Mouse (Mus musculus) stomach, postnatal 0 days (tissue): ENCODE measurements around the gene Ogdh. TPM values are rescaled to one million over a fixed set of nuclear protein-coding genes. Genes with fewer than 3 reads are reported as not detected.
A peak's percentile ranks its signal among the peaks of the same experiment; 100 is the strongest.

Source experiments
- ATAC-seq: fragments of 200-750 bp; cut with Nextera tagmentation; 2 replicates; pipeline ENCODE4 v1.8.0; 2017; ENCODE audit not compliant: low FRiP score, low TSS enrichment
- DNase-seq: peaks from one replicate; pipeline ENCODE4 v3.0.0-alpha.2; 2016; ENCODE audit warnings: low spot score
- H3K27ac ChIP-seq: fragments of 300-500 bp; sonication (generic); replicated peaks from 2 replicates; pipeline ENCODE4 v1.5.1; 2014; ENCODE audit warnings: mild to moderate bottlenecking, control low read depth
- H3K27me3 ChIP-seq: fragments of 300-500 bp; sonication (generic); 2 replicates; pipeline ENCODE4 v1.6.1; 2014; ENCODE audit warnings: low read length; ENCODE audit not compliant: control insufficient read depth, insufficient read depth
- H3K36me3 ChIP-seq: fragments of 300-500 bp; sonication (generic); 2 replicates; pipeline ENCODE4 v1.6.1; 2014; ENCODE audit warnings: low read length, mixed read lengths; ENCODE audit not compliant: control insufficient read depth, insufficient read depth
- H3K4me1 ChIP-seq: fragments of 300-500 bp; sonication (generic); replicated peaks from 2 replicates; pipeline ENCODE4 v1.6.1; 2014; ENCODE audit warnings: antibody characterized with exemption; ENCODE audit not compliant: control insufficient read depth, insufficient read depth
- H3K4me2 ChIP-seq: fragments of 300-500 bp; sonication (generic); replicated peaks from 2 replicates; pipeline ENCODE4 v1.6.1; 2014; ENCODE audit warnings: low read depth, mild to moderate bottlenecking, control low read depth, moderate library complexity
- H3K4me3 ChIP-seq: fragments of 300-500 bp; sonication (generic); 2 replicates; pipeline ENCODE4 v1.5.1; 2014; ENCODE audit warnings: low read depth, low read length, control low read depth
- H3K9ac ChIP-seq: fragments of 300-500 bp; sonication (generic); 2 replicates; pipeline ENCODE4 v1.6.1; 2014; ENCODE audit warnings: mild to moderate bottlenecking, low read length, control low read depth, mixed read lengths
- H3K9me3 ChIP-seq: fragments of 300-500 bp; sonication (generic); 2 replicates; pipeline ENCODE4 v1.6.1; 2016; ENCODE audit warnings: low read length; ENCODE audit not compliant: control insufficient read depth
- CTCF ChIP-seq: IDR thresholded peaks from 2 replicates; pipeline ENCODE4 v1.5.1; 2016; ENCODE audit warnings: antibody characterized with exemption, low read depth, mild to moderate bottlenecking, moderate library complexity
- EP300 ChIP-seq: optimal IDR thresholded peaks from 2 replicates; pipeline ENCODE3; 2016; ENCODE audit warnings: antibody characterized with exemption
- WGBS: fragments of 180-500 bp; shearing (Covaris S2); extraction: QIAGEN DNeasy Blood & Tissue Kit; methylation state at CpG from one replicate; pipeline ENCODE4 v1.1.7; 2014; 5-methylcytosine and 5-hydroxymethylcytosine counted together
- polyA plus RNA-seq: library from polyadenylated mRNA; unstranded; fragments of >200 nt; fragmentation: Nextera tagmentation; extraction: Ambion mirVana; gene quantifications from 2 replicates; pipeline ENCODE4 v1.2.1, GENCODE M21; 2015

The Ogdh gene
- polyA plus RNA-seq, 1 experiment from 2014 or later = 82.3 TPM

DNA sequence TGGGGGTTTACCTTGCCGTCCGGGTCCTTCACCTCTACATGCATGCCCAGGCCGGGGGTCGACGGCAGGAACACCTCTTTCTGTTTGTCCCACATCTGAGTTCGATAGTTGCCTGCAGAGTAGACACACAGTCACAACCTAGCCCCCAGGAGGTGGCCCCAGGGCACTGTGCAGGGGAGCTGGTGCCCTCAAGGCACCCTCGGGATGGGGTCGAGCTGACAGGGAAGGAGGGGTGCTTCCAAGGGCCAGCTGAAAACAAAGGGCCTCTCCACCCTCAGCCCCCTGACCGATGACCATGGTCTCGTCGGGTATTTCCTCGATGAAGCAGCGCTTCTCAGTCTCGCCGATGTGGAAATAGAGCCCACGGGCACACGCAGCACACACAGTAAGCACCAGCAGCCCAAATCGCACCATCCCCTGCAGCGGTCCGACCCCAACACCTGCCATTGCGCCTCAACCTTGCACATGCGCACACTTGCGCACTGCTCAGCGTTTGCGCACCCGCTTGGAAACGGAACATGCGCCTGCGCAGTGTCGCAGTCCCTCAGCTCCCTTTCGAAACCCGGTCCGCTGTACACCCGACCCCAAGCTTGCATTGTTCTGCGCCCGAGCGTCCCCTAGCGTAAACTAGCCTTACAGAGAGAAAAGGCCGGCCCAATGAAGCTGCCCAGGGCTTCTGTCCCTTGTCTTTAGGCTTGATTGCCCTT lies 16.9 kb upstream of the Ogdh start, which contains the start of gene Tmed4:
Tmed4 (minus strand) TSS at position 484 of the 707 bp plus-strand sequence.
- ATAC-seq (peak; percentile 92), DNase-seq (peak; percentile 96)
- Histone ChIP-seq H3K27me3 (no peaks in the 10 kb centered on the region), H3K9me3 (no peaks in the 10 kb centered on the region), H3K9ac (peak within 1 kb of the TSS; percentile 87), H3K4me1 (peaks cover 5% of the 10 kb centered on the region; the same call in 1 of the 2 replicates), H3K4me2 (peak within 1 kb of the TSS; percentile 92), H3K27ac (peak within 1 kb of the TSS; percentile 75), H3K36me3 (peaks cover 5% of the 10 kb centered on the region; the same call in 1 of the 2 replicates), H3K4me3 (peak within 1 kb of the TSS; percentile 84)
- WGBS = under 1% methylated on average over 39 of the region's 39 CpGs
- TF ChIP-seq EP300 (no peak), CTCF (peak; percentile 90)

DNA sequence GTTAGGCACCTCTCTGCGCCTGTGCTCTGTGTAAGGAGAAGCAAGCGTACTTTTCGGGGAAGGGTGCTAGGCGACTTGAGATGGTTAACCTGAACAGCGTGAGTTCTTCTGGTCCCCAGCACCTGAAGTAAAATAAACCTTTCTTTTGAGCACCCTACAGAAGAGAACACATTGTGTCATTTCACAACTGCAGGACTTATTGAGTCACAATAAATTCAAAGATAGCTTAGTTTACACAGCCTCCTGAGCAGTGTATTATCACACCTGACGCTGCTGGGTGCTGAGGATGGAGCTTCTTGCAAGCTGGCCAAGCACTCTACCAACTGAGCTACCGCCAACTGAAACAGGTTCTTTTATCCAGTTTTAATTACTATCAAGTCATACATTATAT lies 16.3 kb upstream of the Ogdh start:
- H3K27me3 ChIP-seq = no peaks in the 10 kb centered on the region
- no peak for TF ChIP-seq EP300
- no peak for TF ChIP-seq CTCF
- peak overlapping the region; percentile 75 for H3K27ac ChIP-seq
- WGBS = 21% methylated on average over 7 of the region's 7 CpGs
- H3K9ac ChIP-seq = peak overlapping the region; percentile 87; the same call in 1 of the 2 replicates
- peak overlapping the region; percentile 92 for H3K4me2 ChIP-seq
- DNase-seq = no peak
- peak; percentile 65; the same call in 1 of the 2 replicates for ATAC-seq
- H3K4me3 ChIP-seq = peak overlapping the region; percentile 84
- peaks cover 5% of the 10 kb centered on the region; the same call in 1 of the 2 replicates for H3K4me1 ChIP-seq
- no peaks in the 10 kb centered on the region for H3K9me3 ChIP-seq
- H3K36me3 ChIP-seq = peaks cover 5% of the 10 kb centered on the region; the same call in 1 of the 2 replicates

DNA sequence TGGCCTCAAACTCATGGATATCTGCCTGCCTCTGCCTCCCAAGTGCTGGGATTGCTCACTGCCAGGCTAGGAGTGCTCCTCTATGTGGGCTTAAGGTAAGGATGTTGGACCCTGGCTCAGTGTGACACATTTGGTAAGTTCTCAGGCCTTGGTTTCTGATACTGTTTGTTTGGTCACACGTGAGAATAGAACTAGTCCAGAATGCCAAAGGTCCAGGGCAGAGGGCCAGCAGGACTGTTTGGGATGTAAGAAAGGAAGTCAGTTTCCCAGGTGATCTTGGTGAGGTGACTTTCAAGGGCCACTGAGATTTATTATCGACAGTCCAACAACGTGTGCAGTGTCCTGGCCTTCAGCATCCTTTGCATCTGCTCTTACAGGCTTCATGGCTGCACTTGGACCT lies 15.0 kb upstream of the Ogdh start:
- ATAC-seq (no peak), DNase-seq (no peak)
- Histone ChIP-seq H3K4me3 (no peak overlapping the region), H3K4me2 (no peak overlapping the region), H3K36me3 (0 out of 2 replicates have a peak, but pooled peaks cover under 1% of the 10 kb centered on the region), H3K27ac (no peak overlapping the region), H3K4me1 (peaks cover 5% of the 10 kb centered on the region; the same call in 1 of the 2 replicates), H3K9ac (no peak overlapping the region), H3K27me3 (no peaks in the 10 kb centered on the region), H3K9me3 (no peaks in the 10 kb centered on the region; the same call in 1 of the 2 replicates)
- 74% methylated on average over 3 of the region's 3 CpGs for WGBS
- no peak for TF ChIP-seq EP300
- TF ChIP-seq CTCF = no peak

GRCm38 (mm10) chr11:6282940-6283339 lies 8.5 kb upstream of the Ogdh start:
- Histone ChIP-seq H3K36me3 (no peaks in the 10 kb centered on the region), H3K27me3 (no peaks in the 10 kb centered on the region), H3K4me2 (no peak overlapping the region), H3K9ac (no peak overlapping the region), H3K9me3 (no peaks in the 10 kb centered on the region; the same call in 1 of the 2 replicates), H3K27ac (no peak overlapping the region), H3K4me3 (no peak overlapping the region), H3K4me1 (no peaks in the 10 kb centered on the region)
- no peak for DNase-seq
- ATAC-seq = no peak
- no peak for TF ChIP-seq EP300
- TF ChIP-seq CTCF = no peak
- WGBS = 62% methylated on average over 3 of the region's 3 CpGs

DNA sequence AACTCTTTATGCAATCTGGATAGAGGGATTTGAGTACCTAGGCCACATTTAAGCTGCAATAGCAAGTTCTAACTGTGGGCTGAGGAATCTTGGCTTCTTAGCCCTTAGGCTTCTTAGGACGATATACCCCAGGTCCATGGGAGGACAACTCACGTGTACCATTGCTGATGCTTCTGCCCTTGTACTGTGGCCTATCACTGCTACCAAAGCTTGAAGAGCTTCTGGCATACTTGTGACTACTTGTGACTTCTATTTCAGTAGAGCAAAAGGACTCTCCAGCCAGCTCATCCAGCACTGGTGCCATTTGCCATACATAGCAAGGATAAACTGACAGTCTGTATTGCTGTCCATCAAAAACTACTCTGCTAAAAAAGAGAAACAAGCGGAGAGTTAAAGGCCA lies 1.3 kb upstream of the Ogdh start:
- Histone ChIP-seq H3K27ac (no peak overlapping the region), H3K4me2 (no peak overlapping the region), H3K36me3 (no peaks in the 10 kb centered on the region), H3K27me3 (no peaks in the 10 kb centered on the region), H3K9ac (no peak overlapping the region), H3K4me3 (no peak overlapping the region), H3K4me1 (no peaks in the 10 kb centered on the region), H3K9me3 (no peaks in the 10 kb centered on the region)
- no peak for TF ChIP-seq EP300
- DNase-seq (no peak), ATAC-seq (no peak)
- 94% methylated on average over 3 of the region's 3 CpGs for WGBS

DNA sequence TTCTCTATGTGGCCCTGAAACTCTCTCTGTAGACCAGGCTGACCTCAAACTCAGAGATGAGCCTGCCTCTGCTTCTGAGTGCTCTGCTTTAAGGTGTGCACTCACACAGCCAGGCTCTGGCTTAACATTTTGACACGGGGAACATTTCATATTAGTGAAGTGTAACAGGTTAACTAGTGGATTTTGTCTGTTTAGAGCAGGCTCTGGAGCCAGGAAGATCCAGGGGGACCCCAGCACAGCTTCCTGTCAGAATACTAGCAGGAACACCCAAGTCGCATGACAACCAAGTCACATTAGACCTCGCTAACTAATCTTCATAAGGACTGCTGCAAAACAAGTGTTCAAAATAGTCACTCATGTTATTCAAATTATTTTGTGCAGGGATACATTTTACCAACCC lies 550 bp upstream of the Ogdh start:
- Histone ChIP-seq H3K4me1 (no peaks in the 10 kb centered on the region), H3K27me3 (no peaks in the 10 kb centered on the region), H3K36me3 (no peaks in the 10 kb centered on the region), H3K4me3 (peak overlapping the region; percentile 74), H3K9ac (peak overlapping the region; percentile 80; the same call in 1 of the 2 replicates), H3K27ac (peak overlapping the region; percentile 98; the same call in 1 of the 2 replicates), H3K4me2 (peak overlapping the region; percentile 68), H3K9me3 (no peaks in the 10 kb centered on the region)
- DNase-seq (no peak), ATAC-seq (no peak)
- TF ChIP-seq EP300 = no peak
- no peak for TF ChIP-seq CTCF
- 36% methylated on average over 3 of the region's 3 CpGs for WGBS
